Comparison of ENCODE assay signal across 8 mouse cellular contexts in the genomic region with DNA sequence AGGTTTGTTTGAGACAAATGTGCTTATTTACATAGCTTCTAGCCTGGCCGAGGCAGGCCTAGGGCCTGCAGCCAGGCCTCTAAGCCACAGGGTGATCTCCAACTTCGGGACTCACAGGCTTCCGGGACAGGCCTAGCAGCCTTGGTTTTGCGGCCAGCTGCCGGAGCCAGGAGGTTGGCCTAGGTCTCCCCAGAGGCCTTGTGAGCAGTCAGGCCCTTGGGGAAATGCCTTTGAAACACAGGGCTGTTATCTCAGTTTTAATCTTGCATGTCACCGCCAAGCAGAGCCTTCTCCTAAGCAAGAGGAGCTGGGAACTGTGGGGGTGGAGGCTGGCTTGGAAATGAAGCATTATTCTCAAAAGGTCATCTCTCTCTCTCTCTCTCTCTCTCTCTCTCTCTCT.
A peak's percentile ranks its signal among the peaks of the same experiment; 100 is the strongest.
DNase-seq lines count a peak whose midpoint lies in the region; ATAC-seq lines count a peak whose summit lies in the region.

No protein-coding gene starts in this region.

- no peaks in the 10 kb centered on the region for H3K27me3 ChIP-seq in heart, embryonic 10.5 days (ENCODE audit: insufficient read depth, poor library complexity, severe bottlenecking)
- H3K27me3 ChIP-seq in kidney, embryonic 15.5 days, result no peaks in the 10 kb centered on the region

- H3K9me3 ChIP-seq in heart, embryonic 10.5 days, result no peaks in the 10 kb centered on the region
- H3K9me3 ChIP-seq in kidney, embryonic 15.5 days (replicated peaks), result no peaks in the 10 kb centered on the region

- no peak overlapping the region for H3K4me2 ChIP-seq in kidney, embryonic 15.5 days

- 14% methylated on average over 6 of the region's 6 CpGs for WGBS in heart, embryonic 10.5 days
- 25% methylated on average over 6 of the region's 6 CpGs for WGBS in kidney, embryonic 15.5 days

- no peak overlapping the region for H3K4me3 ChIP-seq in heart, embryonic 10.5 days
- H3K4me3 ChIP-seq in kidney, embryonic 15.5 days (replicated peaks), result no peak overlapping the region

- H3K9ac ChIP-seq in kidney, embryonic 15.5 days, result no peak overlapping the region

- peaks cover 52% of the 10 kb centered on the region for H3K4me1 ChIP-seq in heart, embryonic 10.5 days
- H3K4me1 ChIP-seq in kidney, embryonic 15.5 days, result peaks cover 60% of the 10 kb centered on the region

- peak overlapping the region; percentile 79 for H3K27ac ChIP-seq in heart, embryonic 10.5 days
- H3K27ac ChIP-seq in kidney, embryonic 15.5 days, result peak overlapping the region; percentile 89

- peak; percentile 8 for DNase-seq in layer of hippocampus, adult 9-11 months
- DNase-seq in layer of hippocampus, adult 9-10 months (ENCODE audit: low spot score), result no peak
- DNase-seq in c-Kit-positive CD71-positive TER-119-positive erythroid progenitor cells, embryonic 14.5 days (ENCODE audit: low spot score), result peak; percentile 11
- no peak for DNase-seq in heart, embryonic 10.5 days (ENCODE audit: low spot score)
- DNase-seq in lung, postnatal 10 days, result peak; percentile 79
- DNase-seq in spleen, postnatal 4 days (ENCODE audit: low spot score in 2 of 2), result peak; percentile 51 to 70
- DNase-seq in cerebellum, postnatal 4 days (ENCODE audit: low spot score in 2 of 2), result no peak

- peak; percentile 56 for ATAC-seq in kidney, embryonic 15.5 days (replicated peaks; ENCODE audit: low FRiP score)

- no peaks in the 10 kb centered on the region for H3K36me3 ChIP-seq in heart, embryonic 10.5 days
- H3K36me3 ChIP-seq in kidney, embryonic 15.5 days, result no peaks in the 10 kb centered on the region

Comparison
In these comparisons a context has a peak if more than half of its experiments do, and no peak if none do; other contexts are left out.
1. DNase-seq: peak in layer of hippocampus, adult 9-11 months (single experiment), c-Kit-positive CD71-positive TER-119-positive erythroid progenitor cells, embryonic 14.5 days (single experiment), lung, postnatal 10 days (single experiment) and spleen, postnatal 4 days (2 of 2); none in layer of hippocampus, adult 9-10 months (single experiment), heart, embryonic 10.5 days (single experiment) and cerebellum, postnatal 4 days (0 of 2).